Mouse (Mus musculus): ENCODE measurements at regions not wholly inside any gene's neighbourhood (a gene's known extent, or its start where the extent isn't known, plus 50 kb on each side); places are given as distances from the start of the nearest gene placed in this dataset.

Small RNA genes in the stretch of these regions (microRNA-seq; reads per million reads assigned to microRNA genes)
- gene Gm23881: 0 reads per million in 2 experiments
